Mouse (Mus musculus): ENCODE measurements at regions not wholly inside any gene's neighbourhood (a gene's known extent, or its start where the extent isn't known, plus 50 kb on each side); places are given as distances from the start of the nearest gene placed in this dataset.

- H3K4me2 ChIP-seq (ENCODE audit: low read length), result no peak overlapping the region
- H3K4me3 ChIP-seq (replicated peaks; ENCODE audit: low read depth, low read length), result no peak overlapping the region
- no peaks in the 10 kb centered on the region for H3K9me3 ChIP-seq (ENCODE audit: control insufficient read depth, low read length)
- no peaks in the 10 kb centered on the region for H3K36me3 ChIP-seq (ENCODE audit: control insufficient read depth, insufficient read depth, low read length)
- ATAC-seq (ENCODE audit: low FRiP score, low TSS enrichment), result no peak
- H3K4me1 ChIP-seq (ENCODE audit: control insufficient read depth, insufficient read depth, low read length), result no peaks in the 10 kb centered on the region; the same call in none of the 2 replicates
- H3K27me3 ChIP-seq (ENCODE audit: control insufficient read depth, insufficient read depth, low read length), result no peaks in the 10 kb centered on the region
- no peak overlapping the region for H3K9ac ChIP-seq (replicated peaks; ENCODE audit: low read length)
- peak; percentile 19 for DNase-seq
- 27% methylated on average over 6 of the region's 6 CpGs for WGBS
- H3K27ac ChIP-seq (replicated peaks; ENCODE audit: low read depth, low read length), result no peak overlapping the region
These were observed 388.1 kb upstream of the Pmfbp1 start for GRCm38 (mm10) chr8:109105693-109106092.

DNA sequence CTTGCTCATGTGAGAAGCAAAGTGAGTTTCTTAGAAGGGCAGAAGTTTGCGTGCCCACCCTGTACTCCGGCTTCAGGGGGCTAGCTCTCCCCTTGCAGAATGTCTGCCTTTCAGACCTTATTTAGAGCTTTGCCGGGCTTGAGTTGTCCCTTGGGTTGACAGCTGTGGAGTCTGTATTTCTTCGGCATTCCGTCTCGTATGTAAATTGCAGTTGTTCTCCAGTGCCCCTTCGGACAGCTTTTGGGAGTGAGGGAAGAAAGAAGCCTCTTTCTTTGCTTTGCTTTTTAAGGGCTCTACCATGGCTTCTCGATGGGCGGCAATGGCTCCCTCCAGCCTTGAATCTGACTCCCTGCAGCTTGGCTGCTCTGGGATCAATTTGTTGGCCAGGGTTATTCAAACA is 386.9 kb upstream of the Pmfbp1 start:
- DNase-seq (peak; percentile 28), ATAC-seq (ENCODE audit: low FRiP score, low TSS enrichment) (no peak)
- Histone ChIP-seq H3K27ac (replicated peaks; ENCODE audit: low read depth, low read length) (no peak overlapping the region), H3K9me3 (ENCODE audit: control insufficient read depth, low read length) (no peaks in the 10 kb centered on the region), H3K27me3 (ENCODE audit: control insufficient read depth, insufficient read depth, low read length) (no peaks in the 10 kb centered on the region), H3K9ac (replicated peaks; ENCODE audit: low read length) (no peak overlapping the region), H3K36me3 (ENCODE audit: control insufficient read depth, insufficient read depth, low read length) (no peaks in the 10 kb centered on the region), H3K4me1 (ENCODE audit: control insufficient read depth, insufficient read depth, low read length) (no peaks in the 10 kb centered on the region; the same call in none of the 2 replicates), H3K4me3 (replicated peaks; ENCODE audit: low read depth, low read length) (no peak overlapping the region), H3K4me2 (ENCODE audit: low read length) (no peak overlapping the region)
- 22% methylated on average over 9 of the region's 9 CpGs for WGBS

DNA sequence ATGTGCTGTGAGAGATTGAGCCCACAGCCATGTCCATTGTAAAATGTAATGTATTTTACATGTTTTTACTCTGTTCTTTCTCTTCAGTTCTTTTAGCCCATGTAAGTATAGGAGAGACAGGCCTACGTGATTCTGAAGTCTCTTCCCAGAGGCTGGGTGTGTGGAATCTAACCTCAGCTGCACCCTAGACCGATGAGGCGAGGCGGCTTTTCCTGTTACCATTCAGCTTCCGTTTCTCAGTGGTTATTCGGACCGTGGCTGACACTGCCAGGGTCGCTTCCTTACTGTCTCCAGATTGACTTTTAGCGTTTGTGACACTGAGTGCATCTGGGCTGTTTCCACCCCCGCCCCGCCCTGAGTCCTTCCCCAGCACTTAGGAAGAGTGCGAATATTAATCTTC is 386.1 kb upstream of the Pmfbp1 start:
- Histone ChIP-seq H3K9ac (replicated peaks; ENCODE audit: low read length) (no peak overlapping the region), H3K9me3 (ENCODE audit: control insufficient read depth, low read length) (no peaks in the 10 kb centered on the region), H3K27me3 (ENCODE audit: control insufficient read depth, insufficient read depth, low read length) (no peaks in the 10 kb centered on the region), H3K4me3 (replicated peaks; ENCODE audit: low read depth, low read length) (no peak overlapping the region), H3K4me2 (ENCODE audit: low read length) (no peak overlapping the region), H3K4me1 (ENCODE audit: control insufficient read depth, insufficient read depth, low read length) (no peaks in the 10 kb centered on the region; the same call in none of the 2 replicates), H3K27ac (replicated peaks; ENCODE audit: low read depth, low read length) (no peak overlapping the region), H3K36me3 (ENCODE audit: control insufficient read depth, insufficient read depth, low read length) (no peaks in the 10 kb centered on the region)
- ATAC-seq (ENCODE audit: low FRiP score, low TSS enrichment), result no peak
- no peak for DNase-seq
- WGBS, result 73% methylated on average over 12 of the region's 12 CpGs

DNA sequence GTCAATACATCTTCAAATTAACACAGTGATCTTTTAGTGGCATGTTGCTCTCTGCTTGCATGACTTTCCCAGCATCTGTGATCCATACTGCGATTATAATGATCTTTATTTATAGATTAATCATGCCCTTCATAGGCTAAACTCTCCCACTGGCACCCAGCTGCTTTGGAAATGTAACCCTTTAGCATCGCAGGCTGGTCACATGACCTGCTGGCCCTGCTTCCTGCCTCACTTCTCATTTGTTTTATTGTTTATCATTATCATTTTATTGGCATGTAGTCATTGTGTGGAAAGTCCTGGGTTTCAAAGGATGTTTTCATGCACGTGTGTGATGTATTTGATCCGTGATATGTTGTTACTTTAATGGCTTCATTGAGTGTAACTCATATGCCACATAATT is 384.4 kb upstream of the Pmfbp1 start:
- Histone ChIP-seq H3K4me1 (ENCODE audit: control insufficient read depth, insufficient read depth, low read length) (no peaks in the 10 kb centered on the region; the same call in none of the 2 replicates), H3K9me3 (ENCODE audit: control insufficient read depth, low read length) (no peaks in the 10 kb centered on the region), H3K27ac (replicated peaks; ENCODE audit: low read depth, low read length) (no peak overlapping the region), H3K9ac (replicated peaks; ENCODE audit: low read length) (no peak overlapping the region), H3K36me3 (ENCODE audit: control insufficient read depth, insufficient read depth, low read length) (no peaks in the 10 kb centered on the region), H3K4me2 (ENCODE audit: low read length) (no peak overlapping the region), H3K27me3 (ENCODE audit: control insufficient read depth, insufficient read depth, low read length) (no peaks in the 10 kb centered on the region), H3K4me3 (replicated peaks; ENCODE audit: low read depth, low read length) (no peak overlapping the region)
- ATAC-seq (ENCODE audit: low FRiP score, low TSS enrichment), result no peak
- WGBS, result 88% methylated on average over 4 of the region's 4 CpGs
- no peak for DNase-seq

DNA sequence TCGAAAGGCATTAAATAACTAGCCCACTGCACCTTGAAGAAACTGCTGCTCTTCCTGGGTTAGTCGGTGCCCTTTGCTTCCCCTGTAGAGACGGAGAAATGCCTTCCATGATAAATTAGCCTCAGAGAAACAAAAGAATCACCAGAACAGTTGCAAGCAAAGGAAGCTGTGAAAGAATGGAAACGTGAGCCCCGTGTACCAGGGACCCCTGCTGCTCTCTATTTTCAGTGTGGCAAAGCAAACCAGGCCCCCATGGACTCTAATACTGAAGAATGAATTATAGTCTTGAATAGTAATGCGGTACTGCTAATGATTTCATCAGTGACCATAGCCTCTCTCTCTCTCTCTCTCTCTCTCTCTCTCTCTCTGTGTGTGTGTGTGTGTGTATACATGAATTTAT is 372.1 kb upstream of the Pmfbp1 start:
- Histone ChIP-seq H3K9me3 (ENCODE audit: control insufficient read depth, low read length) (no peaks in the 10 kb centered on the region), H3K9ac (replicated peaks; ENCODE audit: low read length) (no peak overlapping the region), H3K4me1 (ENCODE audit: control insufficient read depth, insufficient read depth, low read length) (peaks cover 6% of the 10 kb centered on the region; the same call in 1 of the 2 replicates), H3K4me2 (ENCODE audit: low read length) (peak overlapping the region; percentile 20; the same call in 1 of the 2 replicates), H3K4me3 (replicated peaks; ENCODE audit: low read depth, low read length) (no peak overlapping the region), H3K27me3 (ENCODE audit: control insufficient read depth, insufficient read depth, low read length) (no peaks in the 10 kb centered on the region), H3K36me3 (ENCODE audit: control insufficient read depth, insufficient read depth, low read length) (no peaks in the 10 kb centered on the region), H3K27ac (replicated peaks; ENCODE audit: low read depth, low read length) (peak overlapping the region; percentile 39)
- DNase-seq (peak; percentile 54), ATAC-seq (ENCODE audit: low FRiP score, low TSS enrichment) (no peak)
- 7% methylated on average over 6 of the region's 6 CpGs for WGBS

DNA sequence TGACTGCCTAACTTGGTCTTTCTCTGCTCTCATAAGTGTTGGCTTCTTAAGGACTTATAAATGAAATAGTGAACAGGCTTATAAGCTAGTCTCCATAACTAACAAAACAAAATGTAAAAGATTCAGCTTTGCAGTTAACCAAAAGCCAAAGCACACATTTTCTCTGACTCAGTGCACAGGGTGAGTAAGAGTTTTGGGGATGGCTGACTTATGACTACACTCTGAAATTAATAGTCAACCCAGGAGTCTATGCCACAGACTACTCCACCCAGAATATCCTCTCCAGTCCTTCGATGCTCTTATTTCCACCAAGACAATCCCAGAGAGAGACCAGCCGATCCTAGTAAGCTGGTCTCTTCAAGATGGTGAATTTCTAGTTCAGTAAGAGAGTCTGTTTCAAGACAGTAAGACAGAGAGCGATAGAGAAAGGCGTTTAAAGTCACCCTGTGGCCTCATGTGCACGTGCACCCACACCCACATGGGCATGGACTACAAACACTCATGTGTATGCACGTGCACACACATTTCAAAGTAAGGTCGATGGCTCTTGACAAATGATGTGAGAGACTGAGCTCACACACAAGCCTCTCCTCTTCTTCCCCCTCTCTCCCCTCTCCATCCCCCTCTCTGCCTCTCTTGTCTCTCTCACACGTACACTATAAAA is 351.2 kb upstream of the Pmfbp1 start:
- 89% methylated on average over 8 of the region's 8 CpGs for WGBS
- no peaks in the 10 kb centered on the region for H3K4me1 ChIP-seq (ENCODE audit: control insufficient read depth, insufficient read depth, low read length)
- no peaks in the 10 kb centered on the region for H3K27me3 ChIP-seq (ENCODE audit: control insufficient read depth, insufficient read depth, low read length)
- DNase-seq (no peak), ATAC-seq (ENCODE audit: low FRiP score, low TSS enrichment) (no peak)
- no peak overlapping the region for H3K27ac ChIP-seq (replicated peaks; ENCODE audit: low read depth, low read length)
- H3K4me2 ChIP-seq (ENCODE audit: low read length), result no peak overlapping the region
- H3K9ac ChIP-seq (replicated peaks; ENCODE audit: low read length), result no peak overlapping the region
- no peak overlapping the region for H3K4me3 ChIP-seq (replicated peaks; ENCODE audit: low read depth, low read length)
- H3K9me3 ChIP-seq (ENCODE audit: control insufficient read depth, low read length), result no peaks in the 10 kb centered on the region
- H3K36me3 ChIP-seq (ENCODE audit: control insufficient read depth, insufficient read depth, low read length), result no peaks in the 10 kb centered on the region

- Histone ChIP-seq H3K36me3 (ENCODE audit: control insufficient read depth, insufficient read depth, low read length) (no peaks in the 10 kb centered on the region), H3K4me2 (ENCODE audit: low read length) (no peak overlapping the region), H3K27ac (replicated peaks; ENCODE audit: low read depth, low read length) (no peak overlapping the region), H3K4me1 (ENCODE audit: control insufficient read depth, insufficient read depth, low read length) (no peaks in the 10 kb centered on the region), H3K9ac (replicated peaks; ENCODE audit: low read length) (no peak overlapping the region), H3K27me3 (ENCODE audit: control insufficient read depth, insufficient read depth, low read length) (no peaks in the 10 kb centered on the region), H3K9me3 (ENCODE audit: control insufficient read depth, low read length) (peaks cover 11% of the 10 kb centered on the region), H3K4me3 (replicated peaks; ENCODE audit: low read depth, low read length) (no peak overlapping the region)
- ATAC-seq (ENCODE audit: low FRiP score, low TSS enrichment) (no peak), DNase-seq (no peak)
- WGBS, result 84% methylated on average over 4 of the region's 4 CpGs
These were observed 342.1 kb upstream of the Pmfbp1 start for GRCm38 (mm10) chr8:109151711-109152110.

GRCm38 (mm10) chr8:109155489-109155888 is 338.3 kb upstream of the Pmfbp1 start:
- peak; percentile 32 for DNase-seq

GRCm38 (mm10) chr8:109156016-109156415 is 337.8 kb upstream of the Pmfbp1 start:
- ATAC-seq (ENCODE audit: low FRiP score, low TSS enrichment) (no peak), DNase-seq (peak; percentile 7)
- H3K4me1 ChIP-seq (ENCODE audit: control insufficient read depth, insufficient read depth, low read length), result no peaks in the 10 kb centered on the region
- peaks cover 7% of the 10 kb centered on the region for H3K9me3 ChIP-seq (ENCODE audit: control insufficient read depth, low read length)
- no peaks in the 10 kb centered on the region for H3K36me3 ChIP-seq (ENCODE audit: control insufficient read depth, insufficient read depth, low read length)
- H3K4me3 ChIP-seq (replicated peaks; ENCODE audit: low read depth, low read length), result no peak overlapping the region
- no peak overlapping the region for H3K4me2 ChIP-seq (ENCODE audit: low read length)
- H3K9ac ChIP-seq (replicated peaks; ENCODE audit: low read length), result no peak overlapping the region
- no peaks in the 10 kb centered on the region for H3K27me3 ChIP-seq (ENCODE audit: control insufficient read depth, insufficient read depth, low read length)
- 80% methylated on average over 8 of the region's 8 CpGs for WGBS
- H3K27ac ChIP-seq (replicated peaks; ENCODE audit: low read depth, low read length), result no peak overlapping the region

More at GRCm38 (mm10) chr8:109155489-109155888, 338.3 kb upstream of the Pmfbp1 start:
- no peaks in the 10 kb centered on the region for H3K27me3 ChIP-seq (ENCODE audit: control insufficient read depth, insufficient read depth, low read length)
- no peak overlapping the region for H3K4me3 ChIP-seq (replicated peaks; ENCODE audit: low read depth, low read length)
- peaks cover 11% of the 10 kb centered on the region for H3K9me3 ChIP-seq (ENCODE audit: control insufficient read depth, low read length)
- no peak overlapping the region for H3K27ac ChIP-seq (replicated peaks; ENCODE audit: low read depth, low read length)
- no peaks in the 10 kb centered on the region for H3K4me1 ChIP-seq (ENCODE audit: control insufficient read depth, insufficient read depth, low read length)
- no peak overlapping the region for H3K9ac ChIP-seq (replicated peaks; ENCODE audit: low read length)
- no peak overlapping the region for H3K4me2 ChIP-seq (ENCODE audit: low read length)
- 67% methylated on average over 11 of the region's 11 CpGs for WGBS
- H3K36me3 ChIP-seq (ENCODE audit: control insufficient read depth, insufficient read depth, low read length), result no peaks in the 10 kb centered on the region
- ATAC-seq (ENCODE audit: low FRiP score, low TSS enrichment), result no peak
